In the genomic region with DNA sequence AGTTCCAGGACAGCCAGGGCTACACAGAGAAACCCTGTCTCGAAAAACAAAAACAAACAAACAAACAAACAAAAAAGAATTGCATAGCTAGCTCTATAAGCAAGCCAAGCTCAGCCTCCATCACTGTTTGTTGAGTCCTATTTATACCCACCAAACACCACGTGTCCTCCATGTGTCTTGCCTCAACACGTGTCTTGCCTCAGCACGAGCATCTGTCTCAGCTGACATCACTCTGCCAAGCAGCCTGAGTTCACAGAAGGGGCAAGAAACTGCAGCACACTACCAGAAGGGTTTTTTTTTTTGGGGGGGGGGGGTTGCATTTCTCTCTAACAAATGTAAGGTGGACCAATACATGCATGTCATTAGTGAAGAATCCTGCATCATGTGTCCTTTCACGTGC, we compare ENCODE assay signal across 37 mouse cellular contexts. TPM values are rescaled to one million over a fixed set of nuclear protein-coding genes. Genes with fewer than 3 reads are reported as not detected.
DNase-seq lines count a peak whose midpoint lies in the region; TF ChIP-seq lines count a peak whose summit lies in the region.
"Had no signal": no experiment of that assay in that cellular context is flagged by ENCODE, and none has a peak within 500 bp of the region (broad histone marks: within the 10 kb centered on the region; RNA-seq: fewer than 3 reads in every experiment).

No protein-coding gene starts in this region.

- H3K27me3 ChIP-seq in CH12.LX (replicated peaks) (peaks cover 27% of the 10 kb centered on the region), myocyte (ENCODE audit: control insufficient read depth, insufficient read depth, insufficient read length) (no peaks in the 10 kb centered on the region)
- H3K27me3 ChIP-seq: embryonic facial prominence, embryonic 13.5 days; heart, embryonic 13.5 days; hindbrain, embryonic 15.5 days; midbrain, embryonic 15.5 days; stomach, embryonic 15.5 days had no signal

- peak overlapping the region; percentile 83; the same call in 1 of the 2 replicates for H3K27ac ChIP-seq in gastrocnemius, adult 2 months
- H3K27ac ChIP-seq in CH12.LX (ENCODE audit: insufficient read depth, low read depth) = no peak overlapping the region
- no peak overlapping the region for H3K27ac ChIP-seq in left cerebral cortex, adult 2 months
- H3K27ac ChIP-seq: hindbrain, embryonic 10.5 days; hindbrain, embryonic 15.5 days; layer of hippocampus, adult 2 months; liver, embryonic 14.5 days; midbrain, embryonic 10.5 days; midbrain, embryonic 15.5 days; stomach, embryonic 15.5 days had no signal

- no peak for TF ChIP-seq RAD21 in CH12.LX (IDR thresholded peaks at IDR 0.05; ENCODE audit: low read depth, low read length)

- peaks cover 0 to 2% of the 10 kb centered on the region in 2 experiments; a peak in 2 of 4 replicates for H3K4me1 ChIP-seq in CH12.LX (ENCODE audit: control insufficient read depth in 1 of 2, insufficient read depth in 2 of 2)
- H3K4me1 ChIP-seq: hindbrain, embryonic 15.5 days; midbrain, embryonic 10.5 days; midbrain, embryonic 15.5 days; stomach, embryonic 15.5 days had no signal

- dilution Hi-C loops in CH12.LX (cut with MboI; ENCODE audit: extremely low pct_ligation_motif_present, extremely low pct_unique_long_range_greater_than_20kb, low sequenced_read_pairs) = no loop called here

- H3K79me2 ChIP-seq in CH12.LX (replicated peaks; ENCODE audit: control insufficient read depth, extremely low read depth, insufficient read depth, poor library complexity, severe bottlenecking) (no peaks in the 10 kb centered on the region), myocyte (ENCODE audit: control insufficient read depth, insufficient read depth) (no peaks in the 10 kb centered on the region)

- no peak overlapping the region for H3K9ac ChIP-seq in CH12.LX (ENCODE audit: insufficient read depth, low read depth)
- H3K9ac ChIP-seq: embryonic facial prominence, embryonic 13.5 days; heart, embryonic 13.5 days; hindbrain, embryonic 15.5 days; liver, embryonic 14.5 days; midbrain, embryonic 15.5 days; stomach, embryonic 15.5 days had no signal

- intact Hi-C loops in gastrocnemius, adult 2 months (cut with DNase I) = no loop called here
- intact Hi-C loops in gastrocnemius, postnatal 36 days (cut with DNase I) = no loop called here
- intact Hi-C loops in left cerebral cortex, adult 2 months (cut with DNase I) = no loop called here

- H3K4me3 ChIP-seq in gastrocnemius, adult 2 months = no peak overlapping the region
- H3K4me3 ChIP-seq in CH12.LX (replicated peaks in 1 of 3; ENCODE audit: low read depth in 2 of 3, low read length in 2 of 3, poor library complexity in 1 of 3) = no peak overlapping the region
- H3K4me3 ChIP-seq in myocyte = no peak overlapping the region
- no peak overlapping the region for H3K4me3 ChIP-seq in left cerebral cortex, adult 2 months
- H3K4me3 ChIP-seq: embryonic facial prominence, embryonic 13.5 days; erythroblast, embryonic 14.5 days; heart, embryonic 13.5 days; hindbrain, embryonic 10.5 days; hindbrain, embryonic 15.5 days; layer of hippocampus, adult 2 months; midbrain, embryonic 10.5 days; midbrain, embryonic 15.5 days; stomach, embryonic 15.5 days had no signal

- TF ChIP-seq CTCF in gastrocnemius, adult 2 months (IDR thresholded peaks at IDR 0.05) = no peak
- no peak for TF ChIP-seq CTCF in CH12.LX (conservative IDR thresholded peaks at IDR 0.05 in 1 of 2, IDR thresholded peaks at IDR 0.05 in 1 of 2; ENCODE audit: low read depth in 2 of 2, low read length in 2 of 2)
- TF ChIP-seq CTCF in left cerebral cortex, adult 2 months (IDR thresholded peaks at IDR 0.05) = no peak

- H3K9me3 ChIP-seq in CH12.LX (replicated peaks; ENCODE audit: low read length) = peaks cover 26% of the 10 kb centered on the region
- H3K9me3 ChIP-seq: embryonic facial prominence, embryonic 13.5 days; heart, embryonic 13.5 days; hindbrain, embryonic 15.5 days; midbrain, embryonic 15.5 days; stomach, embryonic 15.5 days had no signal

- TF ChIP-seq EP300 in CH12.LX (IDR thresholded peaks at IDR 0.05; ENCODE audit: low read length) = no peak

- H3K4me2 ChIP-seq in CH12.LX (ENCODE audit: insufficient read depth, low read depth, poor library complexity, severe bottlenecking) (no peak overlapping the region), myocyte (ENCODE audit: low read depth) (peak overlapping the region; percentile 56)
- H3K4me2 ChIP-seq: embryonic facial prominence, embryonic 13.5 days; heart, embryonic 13.5 days; hindbrain, embryonic 15.5 days; midbrain, embryonic 15.5 days; stomach, embryonic 15.5 days had no signal

- H3K36me3 ChIP-seq in CH12.LX (replicated peaks in 1 of 2; ENCODE audit: control insufficient read depth in 1 of 2, insufficient read depth in 1 of 2, low read length in 1 of 2) (no peaks in the 10 kb centered on the region), myocyte (ENCODE audit: control insufficient read depth, insufficient read depth) (no peaks in the 10 kb centered on the region)
- H3K36me3 ChIP-seq: embryonic facial prominence, embryonic 13.5 days; heart, embryonic 13.5 days; hindbrain, embryonic 10.5 days; hindbrain, embryonic 15.5 days; midbrain, embryonic 10.5 days; midbrain, embryonic 15.5 days; stomach, embryonic 15.5 days had no signal

- in situ Hi-C loops in CH12.LX (cut with MboI; ENCODE audit: low pct_ligation_motif_present, low pct_unique_long_range_greater_than_20kb, low sequenced_read_pairs) = no loop called here

- DNase-seq in gastrocnemius, adult 2 months = peak; percentile 43
- no peak for DNase-seq in gastrocnemius, postnatal 25 days
- no peak for DNase-seq in CH12.LX (ENCODE audit: extremely low read depth)
- peak; percentile 42 for DNase-seq in thymus, postnatal 4 days
- no peak for DNase-seq in gastrocnemius, postnatal 36 days
- DNase-seq in left cerebral cortex, adult 2 months (ENCODE audit: extremely low spot score in 1 of 2, low spot score in 2 of 2) = no peak
- DNase-seq: adrenal gland, adult 2 months; adrenal gland, postnatal 36 days; cerebellum, adult 9-10 months; cerebellum, postnatal 36 days; embryo, embryonic 11 days; heart, postnatal 10 days; kidney, adult 2 months; kidney, postnatal 36 days; liver; lung, adult 2 months; lung, postnatal 14 days; right cerebral cortex, postnatal 25 days had no signal

- no peak for TF ChIP-seq POLR2A in CH12.LX (IDR thresholded peaks at IDR 0.05; ENCODE audit: low read depth, low read length)
- no peak for TF ChIP-seq POLR2A in myocyte (IDR thresholded peaks at IDR 0.05; ENCODE audit: insufficient read length, low read depth)

- no peak overlapping the region for H3ac ChIP-seq in myocyte (ENCODE audit: control insufficient read depth, insufficient read length)

TF ChIP-seq in CH12.LX, 34 proteins besides CTCF, POLR2A, EP300 and RAD21 (continues in another document):
- TF ChIP-seq MAX (IDR thresholded peaks at IDR 0.05; ENCODE audit: low read length) (peak; percentile 83), ELF1 (IDR thresholded peaks at IDR 0.05; ENCODE audit: low read depth, low read length) (no peak), ETS1 (conservative IDR thresholded peaks at IDR 0.05; ENCODE audit: low read depth, low read length) (peak; percentile 17; the same call in 1 of the 2 replicates), MYC (IDR thresholded peaks at IDR 0.05; ENCODE audit: low read depth, low read length) (peak; percentile 65)

TF ChIP-seq in myocyte, 11 proteins besides CTCF, POLR2A, EP300 and RAD21 (continues in another document):
- TF ChIP-seq CEBPB (IDR thresholded peaks at IDR 0.05; ENCODE audit: insufficient read depth, poor library complexity, severe bottlenecking) = no peak
- TF ChIP-seq SRF (IDR thresholded peaks at IDR 0.05; ENCODE audit: control insufficient read depth, insufficient read length, low read depth) = no peak
- no peak for TF ChIP-seq MAX (IDR thresholded peaks at IDR 0.05; ENCODE audit: low read depth)
- TF ChIP-seq TCF3 (IDR thresholded peaks at IDR 0.05; ENCODE audit: insufficient read length, low read depth) = no peak

RNA-seq across cellular contexts. Expression of a gene that starts 11.3 kb away (rescaled TPM):
- total RNA-seq in gastrocnemius, adult 2 months (2021) = 10 to 100 TPM; 52.8 to 72.3 TPM
- total RNA-seq in gastrocnemius, postnatal 25 days (2021) = 10 to 100 TPM; 23.9 to 31.3 TPM
- total RNA-seq in CH12.LX (2012; rRNA removed) (0.17 and 0.34 TPM in 2 replicates), CH12.LX (2014; rRNA removed) (not detected in 2 replicates)
- polyA plus RNA-seq in CH12.LX (2012; ENCODE audit: insufficient read length, low read depth) (0.87 and 1.4 TPM in 2 replicates), myocyte (2012; fragmentation: generic; extraction: Trizol) (103 TPM)
- 10 to 100 TPM; 28.2 to 55.2 TPM for total RNA-seq in gastrocnemius, postnatal 36 days (2021)
- 10 to 100 TPM; 16.5 to 22.8 TPM for total RNA-seq in left cerebral cortex, adult 2 months (2021)
- total RNA-seq: megakaryocyte progenitor cell, adult 5-6 weeks; neutrophil, adult 5-6 weeks had no signal

RNA-seq across cellular contexts. Expression of a gene that starts 12.6 kb away (rescaled TPM):
- total RNA-seq in gastrocnemius, adult 2 months (2021) = 1 to 10 TPM; 1.7 to 3.1 TPM
- 1 to 10 TPM; 1.8 to 2.8 TPM for total RNA-seq in gastrocnemius, postnatal 25 days (2021)
- total RNA-seq in CH12.LX (2012; rRNA removed) (7.7 and 9.7 TPM in 2 replicates), CH12.LX (2014; rRNA removed) (1.00 and 1.9 TPM in 2 replicates)
- polyA plus RNA-seq in CH12.LX (2012; ENCODE audit: insufficient read length, low read depth) (4.1 TPM in 2 replicates), myocyte (2012; fragmentation: generic; extraction: Trizol) (4.3 TPM)
- 1 to 10 TPM; 1.9 to 2.3 TPM for total RNA-seq in gastrocnemius, postnatal 36 days (2021)
- total RNA-seq in left cerebral cortex, adult 2 months (2021) = 10 to 100 TPM in 1 of 2 experiments, 1 to 10 TPM in 1; 8.6 to 10.5 TPM

RNA-seq across cellular contexts. Expression of a gene that starts 27.6 kb away (rescaled TPM):
- total RNA-seq in gastrocnemius, adult 2 months (2021) = 10 to 100 TPM; 39.7 to 48.5 TPM
- 10 to 100 TPM; 34.8 to 37.6 TPM for total RNA-seq in gastrocnemius, postnatal 25 days (2021)
- 285 and 330 TPM in 2 replicates for total RNA-seq in CH12.LX (2012; rRNA removed)
- total RNA-seq in CH12.LX (2014; rRNA removed) = 120 and 136 TPM in 2 replicates
- polyA plus RNA-seq in CH12.LX (2012; ENCODE audit: insufficient read length, low read depth) = 205 and 218 TPM in 2 replicates
- polyA plus RNA-seq in myocyte (2012; fragmentation: generic; extraction: Trizol) = 101 TPM
- 10 to 100 TPM; 34.5 to 37.1 TPM for total RNA-seq in gastrocnemius, postnatal 36 days (2021)
- 10 to 100 TPM; 18.7 to 20.7 TPM for total RNA-seq in left cerebral cortex, adult 2 months (2021)

RNA-seq across cellular contexts. Expression of a gene that starts 46.9 kb away (rescaled TPM):
- 1,000 to 10,000 TPM; 2,835 to 2,943 TPM for total RNA-seq in gastrocnemius, adult 2 months (2021)
- total RNA-seq in gastrocnemius, postnatal 25 days (2021) = 1,000 to 10,000 TPM; 3,395 to 3,606 TPM
- total RNA-seq in CH12.LX (2012; rRNA removed) (0.46 and 0.64 TPM in 2 replicates), CH12.LX (2014; rRNA removed) (not detected in 2 replicates)
- polyA plus RNA-seq in CH12.LX (2012; ENCODE audit: insufficient read length, low read depth) (2.5 and 3.6 TPM in 2 replicates), myocyte (2012; fragmentation: generic; extraction: Trizol) (349 TPM)
- 1,000 to 10,000 TPM; 3,227 to 4,326 TPM for total RNA-seq in gastrocnemius, postnatal 36 days (2021)
- total RNA-seq in left cerebral cortex, adult 2 months (2021) = 1 to 10 TPM; 5.4 to 9.5 TPM
- total RNA-seq: adrenal gland, adult 2 months; adrenal gland, postnatal 36 days; megakaryocyte progenitor cell, adult 5-6 weeks had no signal
- polyA plus RNA-seq: adrenal gland, adult 2 months; erythroblast, embryonic 14.5 days had no signal

RNA-seq across cellular contexts. Expression of a gene that starts 48.1 kb away (rescaled TPM):
- total RNA-seq in gastrocnemius, adult 2 months (2021) = not detected
- not detected for total RNA-seq in gastrocnemius, postnatal 25 days (2021)
- total RNA-seq in CH12.LX (2012; rRNA removed) (0.42 TPM in 1 of 2 replicates, not detected in the other), CH12.LX (2014; rRNA removed) (not detected in 2 replicates)
- polyA plus RNA-seq in CH12.LX (2012; ENCODE audit: insufficient read length, low read depth) (0.44 TPM in 1 of 2 replicates, not detected in the other), myocyte (2012; fragmentation: generic; extraction: Trizol) (not detected)
- total RNA-seq in gastrocnemius, postnatal 36 days (2021) = not detected
- total RNA-seq in left cerebral cortex, adult 2 months (2021) = not detected
- total RNA-seq: adrenal gland, adult 2 months; adrenal gland, postnatal 36 days; gastrocnemius, adult 8-10 months; layer of hippocampus, adult 2 months; layer of hippocampus, postnatal 25 days; left cerebral cortex, postnatal 10 days; megakaryocyte progenitor cell, adult 5-6 weeks; neutrophil, adult 5-6 weeks had no signal
- polyA plus RNA-seq: activated CD4-positive, CD25-positive, alpha-beta regulatory T cell, adult 4 months; forebrain, embryonic 16.5 days; inflammation-experienced regulatory T-cells, adult 6 months; midbrain, embryonic 15.5 days had no signal

Comparison
In these comparisons a context has a peak if more than half of its experiments do, and no peak if none do; other contexts are left out.
1. DNase-seq: peak in gastrocnemius, adult 2 months (single experiment) and thymus, postnatal 4 days (single experiment); none in gastrocnemius, postnatal 25 days (single experiment), CH12.LX (single experiment), gastrocnemius, postnatal 36 days (0 of 2) and left cerebral cortex, adult 2 months (0 of 2).
2. RNA of a gene that starts 11.3 kb away (total RNA-seq): 52.8 to 72.3 TPM in gastrocnemius, adult 2 months, 28.2 to 55.2 TPM in gastrocnemius, postnatal 36 days, 23.9 to 31.3 TPM in gastrocnemius, postnatal 25 days and 16.5 to 22.8 TPM in left cerebral cortex, adult 2 months; 0.17 to 0.34 TPM in CH12.LX; every median in the first group is over 10 times any median in the second.